Mouse (Mus musculus) kidney, adult 2 months (tissue): ENCODE data around the gene Slc22a23. TPM values are rescaled to one million over a fixed set of nuclear protein-coding genes. Genes with fewer than 3 reads are reported as not detected.
A peak's percentile ranks its signal among the peaks of the same experiment; 100 is the strongest.

Experiments used
- DNase-seq: peaks from one replicate; pipeline ENCODE4 v3.0.0; 2021
- H3K27ac ChIP-seq: fragments of 200-500 bp; 2 replicates; pipeline ENCODE4 v1.5.1; 2012; ENCODE audit warnings: low read depth, low read length, control low read depth, inconsistent platforms; ENCODE audit not compliant: insufficient read depth
- H3K27me3 ChIP-seq: fragments of 200-500 bp; replicated peaks from 2 replicates; pipeline ENCODE4 v1.6.1; 2012; ENCODE audit warnings: mild to moderate bottlenecking, moderate library complexity, low read length, inconsistent platforms; ENCODE audit not compliant: control insufficient read depth, insufficient read depth
- H3K36me3 ChIP-seq: fragments of 200-500 bp; 2 replicates; pipeline ENCODE4 v1.6.1; 2012; ENCODE audit warnings: mild to moderate bottlenecking, moderate library complexity, low read length, inconsistent platforms; ENCODE audit not compliant: control insufficient read depth, insufficient read depth
- H3K4me1 ChIP-seq: fragments of 200-500 bp; 2 replicates; pipeline ENCODE4 v1.6.1; 2011; ENCODE audit warnings: low read length; ENCODE audit not compliant: control insufficient read depth, insufficient read depth
- H3K4me3 ChIP-seq: fragments of 200-500 bp; 2 replicates; pipeline ENCODE4 v1.5.1; 2011; ENCODE audit warnings: mild to moderate bottlenecking, low read depth, low read length, control low read depth; ENCODE audit not compliant: insufficient read depth
- CTCF ChIP-seq: fragments of 200-500 bp; conservative IDR thresholded peaks from 2 replicates; pipeline ENCODE4 v1.5.1; 2011; ENCODE audit warnings: low read depth, mild to moderate bottlenecking, control low read depth, low read length, moderate library complexity, mixed read lengths; ENCODE audit not compliant: insufficient read depth, insufficient read length
- POLR2A ChIP-seq: fragments of 200-500 bp; IDR thresholded peaks from one replicate; pipeline ENCODE4 v1.6.1; 2011; ENCODE audit warnings: low read depth, low read length, control low read depth
- WGBS: fragments of 180-500 bp; shearing (Covaris S2); methylation state at CpG from one replicate; pipeline ENCODE4 v1.1.7; 2018; 5-methylcytosine and 5-hydroxymethylcytosine counted together
- polyA plus RNA-seq: library from polyadenylated mRNA; depleted of rRNA; stranded (reverse); fragments of >200 nt; gene quantifications from 2 replicates; pipeline ENCODE4 v1.2.3, GENCODE M21; 2012; rRNA removed

The Slc22a23 gene
- polyA plus RNA-seq, 1 experiment, result 76.1 TPM

GRCm38 (mm10) chr13:34132875-34133274 lies 212.1 kb downstream of the Slc22a23 start:
- Histone ChIP-seq H3K4me1 (peaks cover 7% of the 10 kb centered on the region; the same call in 1 of the 2 replicates), H3K27me3 (no peaks in the 10 kb centered on the region), H3K4me3 (no peak overlapping the region), H3K36me3 (no peaks in the 10 kb centered on the region), H3K27ac (no peak overlapping the region)
- TF ChIP-seq POLR2A, result no peak
- TF ChIP-seq CTCF, result no peak
- 50% methylated on average over 6 of the region's 6 CpGs for WGBS
- no peak for DNase-seq

- H3K4me3 ChIP-seq, result no peak overlapping the region
- H3K27ac ChIP-seq, result no peak overlapping the region
- no peak for DNase-seq
- peaks cover 7% of the 10 kb centered on the region; the same call in 1 of the 2 replicates for H3K4me1 ChIP-seq
- TF ChIP-seq POLR2A, result no peak
- no peak for TF ChIP-seq CTCF
- WGBS, result 30% methylated on average over 15 of the region's 15 CpGs
- H3K36me3 ChIP-seq, result no peaks in the 10 kb centered on the region
- H3K27me3 ChIP-seq, result no peaks in the 10 kb centered on the region
These were observed 212.7 kb downstream of the Slc22a23 start for GRCm38 (mm10) chr13:34132299-34132698.

- DNase-seq, result peak; percentile 28
- WGBS, result 20% methylated on average over 10 of the region's 10 CpGs
- Histone ChIP-seq H3K4me3 (no peak overlapping the region), H3K36me3 (no peaks in the 10 kb centered on the region), H3K27me3 (no peaks in the 10 kb centered on the region), H3K4me1 (peaks cover 7% of the 10 kb centered on the region; the same call in 1 of the 2 replicates), H3K27ac (no peak overlapping the region)
- TF ChIP-seq CTCF, result no peak
- TF ChIP-seq POLR2A, result no peak
These were observed 213.3 kb downstream of the Slc22a23 start for GRCm38 (mm10) chr13:34131708-34132060.

- H3K36me3 ChIP-seq, result no peaks in the 10 kb centered on the region
- WGBS, result 19% methylated on average over 24 of the region's 24 CpGs
- no peak for TF ChIP-seq CTCF
- H3K4me3 ChIP-seq, result no peak overlapping the region
- no peaks in the 10 kb centered on the region for H3K27me3 ChIP-seq
- DNase-seq, result no peak
- H3K4me1 ChIP-seq, result peaks cover 7% of the 10 kb centered on the region; the same call in 1 of the 2 replicates
- no peak overlapping the region for H3K27ac ChIP-seq
These were observed 213.8 kb downstream of the Slc22a23 start for GRCm38 (mm10) chr13:34131011-34131707.

GRCm38 (mm10) chr13:34130226-34130731 lies 214.7 kb downstream of the Slc22a23 start, which contains the start of gene Tubb2b:
Tubb2b (minus strand) TSS chr13:34130466.
- TF ChIP-seq POLR2A (no peak), CTCF (no peak)
- DNase-seq, result peak; percentile 54
- Histone ChIP-seq H3K36me3 (no peaks in the 10 kb centered on the region), H3K4me1 (peaks cover 7% of the 10 kb centered on the region; the same call in 1 of the 2 replicates), H3K27me3 (no peaks in the 10 kb centered on the region), H3K27ac (peak within 1 kb of the TSS; percentile 57), H3K4me3 (peak within 1 kb of the TSS; percentile 66)
- 2% methylated on average over 26 of the region's 26 CpGs for WGBS

GRCm38 (mm10) chr13:34129485-34130225 lies 215.3 kb downstream of the Slc22a23 start:
- peaks cover 9% of the 10 kb centered on the region; the same call in 1 of the 2 replicates for H3K4me1 ChIP-seq
- H3K27ac ChIP-seq, result peak overlapping the region; percentile 57
- no peaks in the 10 kb centered on the region for H3K36me3 ChIP-seq
- no peaks in the 10 kb centered on the region for H3K27me3 ChIP-seq
- H3K4me3 ChIP-seq, result peak overlapping the region; percentile 66
- WGBS, result 1% methylated on average over 31 of the region's 31 CpGs
- TF ChIP-seq CTCF (no peak), POLR2A (no peak)
- DNase-seq, result peak; percentile 76

Other genes starting within 250 kb of the Slc22a23 start
- 27.6 and 30.5 TPM in 2 replicates for gene Tubb2b, start 214.7 kb downstream of the Slc22a23 start, polyA plus RNA-seq
- 88.7 and 96.2 TPM in 2 replicates for gene Psmg4, start 182.2 kb downstream of the Slc22a23 start, polyA plus RNA-seq